Mouse (Mus musculus): ENCODE measurements around the gene Tlx2.

DNA sequence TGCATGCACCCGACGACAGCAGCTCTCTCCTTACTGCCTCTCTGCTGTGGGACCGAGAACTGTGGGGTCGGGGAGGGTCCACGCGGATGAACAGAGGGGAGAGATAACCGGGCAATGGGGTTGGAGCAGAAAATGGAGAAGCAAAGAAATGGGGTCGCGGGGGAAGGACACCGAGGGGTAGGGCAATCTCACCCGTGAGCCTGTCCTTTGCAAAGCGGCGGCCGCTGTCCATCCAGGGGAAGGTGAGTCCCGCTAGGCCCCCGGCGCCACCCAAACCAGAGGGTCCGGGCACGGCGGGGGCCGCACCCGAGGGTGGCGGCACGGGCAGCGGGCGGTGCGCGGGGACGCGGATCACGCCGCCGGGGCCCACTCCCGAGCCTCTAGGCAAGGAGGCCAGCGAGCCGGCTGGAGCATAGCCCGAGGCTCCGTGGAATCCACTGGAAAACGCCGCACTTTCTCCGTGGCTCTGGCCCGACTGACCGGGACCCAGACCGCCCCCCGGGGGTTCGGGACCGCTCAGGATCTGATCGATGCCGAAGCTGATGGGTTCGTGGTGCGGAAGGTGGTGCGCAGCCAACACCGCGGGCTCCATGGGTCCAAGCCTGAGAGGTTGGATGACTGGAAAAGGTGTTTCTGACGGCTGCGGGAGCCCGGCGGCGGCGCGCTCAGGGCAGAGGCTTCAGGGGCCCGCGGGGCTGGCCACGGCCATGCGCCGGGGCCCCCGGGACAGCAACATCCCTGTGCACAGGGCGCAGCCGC lies 426 bp downstream of the Tlx2 start:
- TF ChIP-seq CTCF (IDR thresholded peaks at IDR 0.05; ENCODE audit: borderline replicate concordance, insufficient read depth, low read depth, low read length) (no peak), POLR2A (IDR thresholded peaks at IDR 0.05; ENCODE audit: borderline replicate concordance, insufficient read depth, low read length) (no peak)
